Mouse (Mus musculus) limb, embryonic 15.5 days (tissue): ENCODE measurements at regions not wholly inside any gene's neighbourhood (a gene's known extent, or its start where the extent isn't known, plus 50 kb on each side); places are given as distances from the start of the nearest gene placed in this dataset.

Source experiments
- ATAC-seq: fragments of 200-750 bp; cut with Nextera tagmentation; 2 replicates; pipeline ENCODE4 v1.8.0; 2017; ENCODE audit warnings: low read depth, moderate TSS enrichment; ENCODE audit not compliant: insufficient number of reproducible peaks, low FRiP score, low TSS enrichment
- H3K27ac ChIP-seq: fragments of 300-500 bp; sonication (generic); 2 replicates; pipeline ENCODE4 v1.5.1; 2015; ENCODE audit warnings: moderate library complexity, mild to moderate bottlenecking, inconsistent platforms
- H3K27me3 ChIP-seq: fragments of 300-500 bp; sonication (generic); 2 replicates; pipeline ENCODE4 v1.6.1; 2015; ENCODE audit warnings: inconsistent platforms
- H3K36me3 ChIP-seq: fragments of 300-500 bp; sonication (generic); 2 replicates; pipeline ENCODE4 v1.6.1; 2015; ENCODE audit warnings: inconsistent platforms
- H3K4me1 ChIP-seq: fragments of 300-500 bp; sonication (generic); 2 replicates; pipeline ENCODE4 v1.6.1; 2015; ENCODE audit warnings: inconsistent platforms
- H3K4me2 ChIP-seq: fragments of 300-500 bp; sonication (generic); 2 replicates; pipeline ENCODE4 v1.6.1; 2015; ENCODE audit warnings: mild to moderate bottlenecking, inconsistent platforms
- H3K4me3 ChIP-seq: fragments of 300-500 bp; sonication (generic); 2 replicates; pipeline ENCODE4 v1.5.1; 2015; ENCODE audit warnings: mild to moderate bottlenecking, inconsistent platforms
- H3K9ac ChIP-seq: fragments of 300-500 bp; sonication (generic); 2 replicates; pipeline ENCODE4 v1.6.1; 2015; ENCODE audit warnings: inconsistent platforms
- H3K9me3 ChIP-seq: fragments of 300-500 bp; sonication (generic); 2 replicates; pipeline ENCODE4 v1.6.1; 2016; ENCODE audit warnings: inconsistent platforms
- WGBS: fragments of 180-500 bp; shearing (Covaris S2); methylation state at CpG from one replicate; pipeline ENCODE4 v1.1.7; 2015; 5-methylcytosine and 5-hydroxymethylcytosine counted together

GRCm38 (mm10) chr14:45878428-45878827 is 220.5 kb upstream of the Ddhd1 start:
- Histone ChIP-seq H3K27me3 (0 out of 2 replicates have a peak, but pooled peaks cover 3% of the 10 kb centered on the region), H3K9ac (no peak overlapping the region), H3K9me3 (no peaks in the 10 kb centered on the region), H3K27ac (no peak overlapping the region), H3K36me3 (no peaks in the 10 kb centered on the region), H3K4me2 (peak overlapping the region; percentile 31), H3K4me3 (no peak overlapping the region), H3K4me1 (no peaks in the 10 kb centered on the region)
- WGBS, result 16% methylated on average over 9 of the region's 9 CpGs
- no peak for ATAC-seq

DNA sequence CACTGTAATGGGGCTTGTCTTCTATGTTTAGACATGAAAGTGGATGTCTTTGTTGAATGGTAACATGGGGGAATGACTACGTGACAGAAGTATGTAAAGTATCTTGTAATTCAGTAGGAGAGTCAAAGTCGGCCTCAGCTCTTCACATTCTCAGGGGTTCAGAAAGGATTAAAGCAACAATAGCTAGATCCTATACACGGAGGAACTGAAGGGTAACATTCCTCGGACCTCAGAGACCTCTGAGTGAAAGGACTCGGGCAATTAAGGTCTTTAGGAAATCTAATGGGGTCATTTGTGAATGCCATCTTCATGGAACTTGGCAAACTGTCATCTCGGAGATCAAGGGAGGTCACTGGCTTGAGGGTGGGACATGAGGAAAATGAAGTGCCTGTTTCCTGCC is 262.8 kb upstream of the Ddhd1 start:
- no peaks in the 10 kb centered on the region for H3K9me3 ChIP-seq

DNA sequence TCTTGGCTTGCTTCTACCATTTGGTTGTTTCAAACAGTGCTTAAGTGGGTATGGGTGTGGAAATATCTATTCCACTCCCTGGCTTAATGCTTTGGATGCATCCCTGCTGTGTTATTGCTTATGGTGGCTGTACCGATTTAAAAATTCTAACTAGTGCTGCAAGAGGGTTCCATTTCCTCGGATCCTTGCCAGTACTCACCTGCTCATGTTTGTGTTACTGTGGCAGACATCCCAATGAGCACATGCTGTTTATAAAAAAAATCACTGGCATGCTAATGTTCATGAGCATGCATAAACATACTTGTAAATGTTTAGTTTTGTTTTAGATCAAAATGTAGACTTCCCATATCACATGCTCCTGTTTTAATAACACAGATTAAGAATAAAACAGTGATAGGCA is 285.6 kb upstream of the Ddhd1 start:
- no peak overlapping the region for H3K9ac ChIP-seq
- no peaks in the 10 kb centered on the region for H3K9me3 ChIP-seq
- H3K27ac ChIP-seq, result no peak overlapping the region
- no peaks in the 10 kb centered on the region for H3K27me3 ChIP-seq
- H3K36me3 ChIP-seq, result no peaks in the 10 kb centered on the region
- 37% methylated on average over 2 of the region's 2 CpGs for WGBS
- H3K4me2 ChIP-seq, result no peak overlapping the region
- no peaks in the 10 kb centered on the region for H3K4me1 ChIP-seq
- no peak overlapping the region for H3K4me3 ChIP-seq
- no peak for ATAC-seq

More for the DNA sequence above, 262.8 kb upstream of the Ddhd1 start:
- Histone ChIP-seq H3K4me1 (peaks cover 8% of the 10 kb centered on the region; the same call in 1 of the 2 replicates), H3K4me3 (no peak overlapping the region), H3K36me3 (no peaks in the 10 kb centered on the region), H3K9ac (no peak overlapping the region), H3K4me2 (no peak overlapping the region), H3K27me3 (peaks cover 4% of the 10 kb centered on the region; the same call in 1 of the 2 replicates), H3K27ac (no peak overlapping the region)
- no peak for ATAC-seq
- 13% methylated on average over 6 of the region's 6 CpGs for WGBS

DNA sequence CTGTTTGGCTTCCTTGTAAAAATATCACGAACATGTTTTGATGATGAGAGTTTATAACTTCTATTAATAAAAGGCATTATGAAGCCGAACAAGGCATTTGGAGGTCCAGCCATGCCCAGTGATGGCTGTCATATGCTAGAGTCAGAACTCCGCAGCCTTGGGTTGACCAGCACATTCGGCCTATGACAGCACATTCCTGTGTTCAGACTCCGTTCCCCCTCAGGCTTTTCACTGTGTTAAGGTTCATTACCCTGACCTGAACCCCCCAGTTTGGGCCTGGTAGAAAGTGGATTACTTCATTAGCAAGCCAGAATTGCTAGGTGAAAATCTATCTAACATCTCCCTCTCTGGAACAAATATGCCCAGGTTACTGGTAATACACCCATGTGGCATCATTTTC is 286.2 kb upstream of the Ddhd1 start:
- ATAC-seq, result no peak
- Histone ChIP-seq H3K9ac (no peak overlapping the region), H3K9me3 (no peaks in the 10 kb centered on the region), H3K4me3 (no peak overlapping the region), H3K36me3 (no peaks in the 10 kb centered on the region), H3K27ac (no peak overlapping the region), H3K4me1 (no peaks in the 10 kb centered on the region), H3K4me2 (no peak overlapping the region), H3K27me3 (no peaks in the 10 kb centered on the region)
- 44% methylated on average over 5 of the region's 5 CpGs for WGBS

DNA sequence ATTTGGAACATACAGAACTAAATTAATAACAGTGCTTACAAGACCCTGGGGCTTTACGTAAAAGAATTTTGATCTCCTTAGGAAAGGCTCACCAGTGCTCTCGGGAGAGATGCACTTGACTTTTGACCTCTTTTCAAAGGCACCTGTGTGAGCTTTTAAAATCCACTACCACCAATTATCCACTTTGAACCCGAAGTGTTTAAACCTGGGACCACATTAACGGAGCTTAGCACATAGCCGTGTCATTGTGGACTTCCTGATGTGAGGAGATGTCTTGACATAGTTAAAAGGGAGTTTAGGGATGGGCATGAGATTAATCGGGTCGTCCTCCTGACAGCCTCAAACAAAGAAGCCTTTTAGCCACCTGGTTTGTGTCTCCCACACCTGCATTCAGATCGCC is 286.6 kb upstream of the Ddhd1 start:
- no peak overlapping the region for H3K9ac ChIP-seq

GRCm38 (mm10) chr14:45956624-45957023 is 298.7 kb upstream of the Ddhd1 start:
- no peaks in the 10 kb centered on the region for H3K36me3 ChIP-seq
- no peak overlapping the region for H3K9ac ChIP-seq
- H3K27ac ChIP-seq, result no peak overlapping the region
- no peak overlapping the region for H3K4me3 ChIP-seq
- 42% methylated on average over 8 of the region's 8 CpGs for WGBS
- H3K27me3 ChIP-seq, result no peaks in the 10 kb centered on the region
- ATAC-seq, result no peak
- H3K4me1 ChIP-seq, result no peaks in the 10 kb centered on the region
- H3K4me2 ChIP-seq, result no peak overlapping the region
- H3K9me3 ChIP-seq, result no peaks in the 10 kb centered on the region

More for the DNA sequence above, 286.6 kb upstream of the Ddhd1 start:
- Histone ChIP-seq H3K27ac (no peak overlapping the region), H3K4me3 (no peak overlapping the region), H3K4me1 (no peaks in the 10 kb centered on the region), H3K9me3 (no peaks in the 10 kb centered on the region), H3K4me2 (no peak overlapping the region), H3K36me3 (no peaks in the 10 kb centered on the region), H3K27me3 (no peaks in the 10 kb centered on the region)
- no peak for ATAC-seq
- WGBS, result 20% methylated on average over 8 of the region's 8 CpGs

GRCm38 (mm10) chr14:45962474-45962873 is 304.5 kb upstream of the Ddhd1 start:
- H3K9ac ChIP-seq, result no peak overlapping the region
- no peak overlapping the region for H3K4me2 ChIP-seq
- ATAC-seq, result no peak
- no peaks in the 10 kb centered on the region for H3K4me1 ChIP-seq
- no peak overlapping the region for H3K4me3 ChIP-seq
- no peaks in the 10 kb centered on the region for H3K9me3 ChIP-seq
- no peaks in the 10 kb centered on the region for H3K36me3 ChIP-seq
- H3K27ac ChIP-seq, result no peak overlapping the region
- no peaks in the 10 kb centered on the region for H3K27me3 ChIP-seq
- 95% methylated on average over 4 of the region's 4 CpGs for WGBS

- H3K27me3 ChIP-seq, result no peaks in the 10 kb centered on the region
- WGBS, result 53% methylated on average over 7 of the region's 7 CpGs
These were observed 306.1 kb upstream of the Ddhd1 start for GRCm38 (mm10) chr14:45964043-45964442.

GRCm38 (mm10) chr14:45983206-45983857 is 325.4 kb upstream of the Ddhd1 start:
- Histone ChIP-seq H3K27me3 (no peaks in the 10 kb centered on the region), H3K4me2 (no peak overlapping the region), H3K9ac (no peak overlapping the region), H3K9me3 (no peaks in the 10 kb centered on the region), H3K27ac (0 out of 2 replicates have a peak overlapping the region, but pooled peaks have one; percentile 5), H3K4me1 (peaks cover 10% of the 10 kb centered on the region), H3K4me3 (no peak overlapping the region), H3K36me3 (no peaks in the 10 kb centered on the region)
- WGBS, result 72% methylated on average over 7 of the region's 7 CpGs
- ATAC-seq, result peak; percentile 63; the same call in 1 of the 2 replicates

More at GRCm38 (mm10) chr14:45964043-45964442, 306.1 kb upstream of the Ddhd1 start:
- H3K4me2 ChIP-seq, result no peak overlapping the region
- H3K36me3 ChIP-seq, result no peaks in the 10 kb centered on the region
- ATAC-seq, result no peak
- H3K27ac ChIP-seq, result no peak overlapping the region
- H3K9ac ChIP-seq, result no peak overlapping the region
- no peak overlapping the region for H3K4me3 ChIP-seq
- H3K4me1 ChIP-seq, result no peaks in the 10 kb centered on the region
- no peaks in the 10 kb centered on the region for H3K9me3 ChIP-seq

DNA sequence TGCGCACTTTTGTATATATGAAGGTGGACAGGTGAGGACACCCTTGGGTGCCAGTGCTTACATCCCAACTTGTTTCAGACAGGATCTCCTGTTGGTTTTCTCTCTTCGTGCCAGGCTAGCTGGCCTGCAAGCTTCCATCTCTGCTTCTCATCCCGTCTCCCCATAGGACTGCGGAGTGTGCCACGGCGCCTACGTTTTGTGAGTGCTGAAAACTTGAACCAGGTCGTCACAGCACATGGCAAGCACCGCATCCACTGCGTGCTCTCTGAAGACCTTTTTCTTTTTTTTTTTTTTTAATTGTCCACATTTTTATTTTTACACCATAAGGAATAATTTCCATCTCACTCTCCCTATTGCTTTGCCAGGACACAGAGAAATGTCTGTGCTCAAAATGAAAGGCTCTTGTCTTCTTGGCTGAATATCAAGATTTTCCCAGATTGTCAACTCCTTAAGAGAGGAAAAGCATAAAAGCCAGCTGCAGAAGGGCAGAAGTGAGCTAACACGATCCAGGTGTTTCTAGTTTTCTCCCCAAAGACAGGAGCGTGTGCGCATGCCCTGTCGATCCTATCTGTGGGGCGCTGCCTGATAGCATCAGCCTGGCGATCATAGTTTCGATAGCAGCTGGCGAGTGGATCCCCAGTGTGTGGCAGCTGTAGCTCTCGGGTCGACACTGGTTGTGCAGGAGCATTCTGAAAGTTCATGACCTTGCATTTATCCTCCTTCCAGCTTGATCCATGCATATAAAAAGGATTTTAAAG is 326.4 kb upstream of the Ddhd1 start:
- Histone ChIP-seq H3K4me2 (peak overlapping the region; percentile 36), H3K27me3 (no peaks in the 10 kb centered on the region), H3K27ac (no peak overlapping the region), H3K9ac (no peak overlapping the region), H3K36me3 (no peaks in the 10 kb centered on the region), H3K4me1 (peaks cover 10% of the 10 kb centered on the region), H3K4me3 (no peak overlapping the region), H3K9me3 (no peaks in the 10 kb centered on the region)
- ATAC-seq, result no peak
- 29% methylated on average over 20 of the region's 20 CpGs for WGBS

GRCm38 (mm10) chr14:45992041-45992869 is 334.3 kb upstream of the Ddhd1 start:
- peaks cover 7% of the 10 kb centered on the region; the same call in 1 of the 2 replicates for H3K4me1 ChIP-seq
- no peak overlapping the region for H3K4me3 ChIP-seq
- no peaks in the 10 kb centered on the region for H3K9me3 ChIP-seq
- no peaks in the 10 kb centered on the region; the same call in 1 of the 2 replicates for H3K27me3 ChIP-seq
- WGBS, result 49% methylated on average over 17 of the region's 17 CpGs
- H3K4me2 ChIP-seq, result no peak overlapping the region
- no peak overlapping the region for H3K9ac ChIP-seq
- H3K36me3 ChIP-seq, result no peaks in the 10 kb centered on the region
- H3K27ac ChIP-seq, result no peak overlapping the region
- no peak for ATAC-seq

- Histone ChIP-seq H3K4me1 (peaks cover 7% of the 10 kb centered on the region; the same call in 1 of the 2 replicates), H3K27me3 (no peaks in the 10 kb centered on the region; the same call in 1 of the 2 replicates), H3K4me3 (no peak overlapping the region), H3K4me2 (no peak overlapping the region), H3K36me3 (no peaks in the 10 kb centered on the region), H3K27ac (no peak overlapping the region), H3K9ac (no peak overlapping the region), H3K9me3 (no peaks in the 10 kb centered on the region)
- no peak for ATAC-seq
- WGBS, result 52% methylated on average over 4 of the region's 4 CpGs
These were observed 334.9 kb upstream of the Ddhd1 start for GRCm38 (mm10) chr14:45992870-45993135.
